Mouse (Mus musculus) small intestine, adult 2 months (tissue): Measurements from ENCODE around the gene Dixdc1.
"Not testable (repeated sequence)": the region's sequence is repeated elsewhere in the genome, so short reads cannot be mapped to it uniquely, and the experiment has no call there.

ENCODE experiments used
- CTCF ChIP-seq: fragments of 200-500 bp; IDR thresholded peaks from 2 replicates; pipeline ENCODE4 v1.5.1; 2012; ENCODE audit warnings: low read depth, mild to moderate bottlenecking, control low read depth, inconsistent platforms, low read length, moderate library complexity, mixed read lengths; ENCODE audit not compliant: insufficient replicate concordance, insufficient read length; ENCODE audit errors: extremely low read depth
- POLR2A ChIP-seq: fragments of 200-500 bp; IDR thresholded peaks from 2 replicates; pipeline ENCODE4 v1.6.1; 2012; ENCODE audit warnings: low read depth, mild to moderate bottlenecking, control low read depth, inconsistent platforms, low read length, moderate library complexity

DNA sequence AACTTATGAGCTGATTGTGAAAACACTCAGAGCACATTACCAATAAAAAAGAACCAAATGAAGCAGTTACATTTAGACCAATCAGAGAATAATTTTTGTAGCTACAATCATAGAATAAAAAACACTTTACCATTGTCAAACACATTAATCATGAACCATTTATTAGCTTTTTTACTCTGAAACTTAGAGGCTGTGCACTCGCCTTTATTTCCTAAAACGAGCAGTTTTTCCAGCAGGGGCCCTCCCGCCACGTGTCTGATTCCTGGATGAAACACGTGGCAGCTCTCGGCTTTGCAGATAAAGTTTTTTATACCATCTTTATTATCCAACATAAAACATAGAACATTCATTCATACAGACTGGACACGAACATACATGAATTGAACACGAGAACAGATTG lies 108.4 kb downstream of the Dixdc1 start:
- not testable (repeated sequence) for TF ChIP-seq CTCF, POLR2A
